Mouse (Mus musculus) CH12.LX (cell line): ENCODE data around the gene Daam1. TPM values are rescaled to one million over a fixed set of nuclear protein-coding genes. Genes with fewer than 3 reads are reported as not detected.

ENCODE experiments used
- DNase-seq: peaks from one replicate; pipeline ENCODE4 v3.0.0-alpha.2; 2013; ENCODE audit errors: extremely low read depth
- H3K27ac ChIP-seq: 2 replicates; pipeline ENCODE4 v1.5.1; 2012; ENCODE audit warnings: low read depth, mild to moderate bottlenecking, control low read depth, moderate library complexity; ENCODE audit not compliant: insufficient read depth
- H3K27me3 ChIP-seq: replicated peaks from 2 replicates; pipeline ENCODE3; 2012; ENCODE audit warnings: inconsistent platforms
- H3K36me3 ChIP-seq, 2 experiments: replicated peaks in 1 of 2; 2 replicates each; pipeline versions ENCODE3 to v1.6.1; 2012; ENCODE audit warnings: inconsistent platforms in 1 of 2, low read length in 1 of 2, mild to moderate bottlenecking in 1 of 2, mixed read lengths in 1 of 2, moderate library complexity in 1 of 2; ENCODE audit not compliant: control insufficient read depth in 1 of 2, insufficient read depth in 1 of 2
- H3K4me1 ChIP-seq, 2 experiments: 2 replicates each; pipeline ENCODE4 v1.6.1; 2012; ENCODE audit warnings: inconsistent platforms in 1 of 2, moderate library complexity in 1 of 2; ENCODE audit not compliant: insufficient read depth in 2 of 2, control insufficient read depth in 1 of 2
- H3K4me2 ChIP-seq: 2 replicates; pipeline ENCODE4 v1.6.1; 2012; ENCODE audit warnings: low read depth, mild to moderate bottlenecking, control low read depth; ENCODE audit not compliant: poor library complexity, insufficient read depth, severe bottlenecking
- H3K4me3 ChIP-seq, 3 experiments: fragments of 150-350 bp in 1 of 3; sonication (generic) in 1 of 3; replicated peaks in 1 of 3; 2 replicates each; pipeline versions ENCODE3 to v1.5.1; 2011 to 2012; ENCODE audit warnings: low read depth in 2 of 3, low read length in 2 of 3, mild to moderate bottlenecking in 2 of 3, moderate library complexity in 2 of 3, control low read depth in 1 of 3, improper control_type of control experiment in 1 of 3, inconsistent platforms in 1 of 3, mixed read lengths in 1 of 3; ENCODE audit not compliant: poor library complexity in 1 of 3
- H3K79me2 ChIP-seq: replicated peaks from 2 replicates; pipeline ENCODE4 v1.6.1; 2012; ENCODE audit warnings: mild to moderate bottlenecking, moderate library complexity; ENCODE audit not compliant: control insufficient read depth, poor library complexity, insufficient read depth, severe bottlenecking; ENCODE audit errors: extremely low read depth
- H3K9ac ChIP-seq: 2 replicates; pipeline ENCODE4 v1.6.1; 2012; ENCODE audit warnings: low read depth, mild to moderate bottlenecking, control low read depth, moderate library complexity; ENCODE audit not compliant: insufficient read depth
- H3K9me3 ChIP-seq: replicated peaks from 2 replicates; pipeline ENCODE3; 2012; ENCODE audit warnings: low read length, inconsistent platforms, mixed read lengths
- CTCF ChIP-seq, 2 experiments: IDR thresholded peaks in 1 of 2; conservative IDR thresholded peaks in 1 of 2; 2 replicates each; pipeline ENCODE4 v1.5.1; 2011 to 2012; ENCODE audit warnings: low read depth in 2 of 2, low read length in 2 of 2, improper control_type of control experiment in 1 of 2, inconsistent platforms in 1 of 2, mild to moderate bottlenecking in 1 of 2, moderate library complexity in 1 of 2
- ELF1 ChIP-seq: IDR thresholded peaks from 2 replicates; pipeline ENCODE4 v1.6.1; 2014; ENCODE audit warnings: low read depth, mild to moderate bottlenecking, inconsistent platforms, low read length, improper control_type of control experiment
- ETS1 ChIP-seq: conservative IDR thresholded peaks from 2 replicates; pipeline ENCODE4 v1.6.1; 2012; ENCODE audit warnings: low read depth, mild to moderate bottlenecking, inconsistent platforms, low read length, improper control_type of control experiment, moderate library complexity
- IRF4 ChIP-seq: IDR thresholded peaks from 2 replicates; pipeline ENCODE4 v1.6.1; 2014; ENCODE audit warnings: low read depth, mild to moderate bottlenecking, inconsistent platforms, low read length, improper control_type of control experiment
- JUN ChIP-seq: IDR thresholded peaks from 2 replicates; pipeline ENCODE4 v1.6.1; 2011; ENCODE audit warnings: low read depth, mild to moderate bottlenecking, low read length, improper control_type of control experiment, moderate library complexity; ENCODE audit not compliant: insufficient read depth
- JUND ChIP-seq: conservative IDR thresholded peaks from 2 replicates; pipeline ENCODE4 v1.6.1; 2011; ENCODE audit warnings: low read depth, low read length, improper control_type of control experiment
- MAFK ChIP-seq: IDR thresholded peaks from 2 replicates; pipeline ENCODE4 v1.6.1; 2011; ENCODE audit warnings: low read length, improper control_type of control experiment; ENCODE audit not compliant: insufficient replicate concordance
- POLR2A ChIP-seq: IDR thresholded peaks from 2 replicates; pipeline ENCODE4 v1.6.1; 2011; ENCODE audit warnings: low read depth, mild to moderate bottlenecking, improper control_type of control experiment, low read length
- POLR2AphosphoS2 ChIP-seq: IDR thresholded peaks from 2 replicates; pipeline ENCODE4 v1.6.1; 2011; ENCODE audit warnings: low read depth, low read length, improper control_type of control experiment
- RAD21 ChIP-seq: IDR thresholded peaks from 2 replicates; pipeline ENCODE4 v1.6.1; 2011; ENCODE audit warnings: low read depth, mild to moderate bottlenecking, low read length, improper control_type of control experiment, moderate library complexity
- SIN3A ChIP-seq: IDR thresholded peaks from 2 replicates; pipeline ENCODE4 v1.6.1; 2012; ENCODE audit warnings: low read length, improper control_type of control experiment, inconsistent platforms
- TCF12 ChIP-seq: IDR thresholded peaks from 2 replicates; pipeline ENCODE4 v1.6.1; 2014; ENCODE audit warnings: low read depth, mild to moderate bottlenecking, inconsistent platforms, low read length, improper control_type of control experiment
- UBTF ChIP-seq: IDR thresholded peaks from 2 replicates; pipeline ENCODE4 v1.6.1; 2012; ENCODE audit warnings: low read depth, mild to moderate bottlenecking, inconsistent platforms, low read length, improper control_type of control experiment, moderate library complexity
- USF2 ChIP-seq: conservative IDR thresholded peaks from 2 replicates; pipeline ENCODE4 v1.6.1; 2011; ENCODE audit warnings: low read depth, low read length, improper control_type of control experiment
- dilution Hi-C: fragments of 300-500 bp; cut with MboI; formaldehyde crosslinking; loops from 2 replicates; pipeline ENCODE4 v1.14.3; 2020; ENCODE audit warnings: low sequenced_read_pairs; ENCODE audit not compliant: extremely low pct_unique_long_range_greater_than_20kb, extremely low pct_ligation_motif_present
- in situ Hi-C: fragments of 300-500 bp; cut with MboI; formaldehyde crosslinking; loops from 3 replicates; pipeline ENCODE4 v1.14.3; 2019; ENCODE audit warnings: low sequenced_read_pairs, low pct_ligation_motif_present, low pct_unique_long_range_greater_than_20kb, mixed read lengths
- polyA plus RNA-seq: library from polyadenylated mRNA; unstranded; fragments of >175 nt; gene quantifications from 2 replicates; pipeline ENCODE4 v1.2.1, GENCODE M21; 2012; ENCODE audit warnings: low read depth; ENCODE audit not compliant: insufficient read length
- total RNA-seq, 2 experiments: library from RNA; depleted of rRNA; stranded (reverse); fragments of 300-350 nt in 1 of 2; fragments of >200 nt in 1 of 2; gene quantifications; 2 replicates each; pipeline ENCODE4 v1.2.3; 2012 to 2014

The Daam1 gene
- total and polyA plus RNA-seq, 3 experiments, result 10.7 to 27.9 (median 23.6) TPM

DNA sequence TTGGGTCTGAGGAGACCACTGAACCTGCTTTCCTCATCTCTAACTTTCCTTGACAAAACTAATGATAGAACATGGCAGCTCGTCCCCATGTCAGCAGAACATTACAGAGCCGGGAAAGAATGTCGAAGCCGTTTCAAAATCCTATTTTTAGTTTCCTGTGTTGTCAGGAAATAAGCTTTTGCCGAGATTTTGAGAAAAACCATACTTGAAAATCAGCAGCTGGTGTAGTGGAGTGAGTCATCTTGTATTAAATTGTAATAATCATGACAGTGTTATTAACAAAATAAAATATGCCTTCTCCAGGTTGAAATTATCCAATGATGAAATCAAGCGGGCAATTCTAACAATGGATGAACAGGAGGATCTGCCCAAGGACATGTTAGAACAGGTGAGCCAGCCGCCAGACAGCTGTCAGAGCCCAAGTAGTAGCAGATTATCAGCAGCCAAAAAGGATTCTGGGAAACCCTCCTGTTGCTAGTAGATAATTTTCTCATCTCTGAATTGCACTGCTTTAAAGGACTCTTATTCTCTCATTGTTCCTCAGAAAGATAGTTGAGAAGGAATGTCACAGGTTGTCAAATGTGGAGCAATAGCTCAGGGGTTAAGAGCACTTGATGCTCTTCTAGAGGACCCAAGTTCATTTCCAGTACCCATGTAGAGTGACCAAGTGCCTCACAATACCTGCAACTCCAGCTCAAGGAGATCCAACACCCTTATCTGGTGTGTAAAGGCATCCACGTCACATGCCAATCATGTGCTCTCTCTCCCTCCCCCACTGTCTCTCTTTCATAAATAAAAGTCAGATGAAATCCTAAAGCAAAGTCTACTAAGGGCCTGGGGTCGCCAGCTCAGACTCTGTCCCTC, 140.1 kb downstream of the Daam1 start:
- in situ Hi-C loops, result loop anchor here (10.0 kb wide), 1 partner anchor 146 kb away; no protein-coding TSS in a partner anchor
- Histone ChIP-seq H3K27ac (no peak overlapping the region), H3K9me3 (no peaks in the 10 kb centered on the region), H3K4me1 (peaks cover 0 to 50% of the 10 kb centered on the region in 2 experiments; a peak in 2 of 4 replicates), H3K79me2 (no peaks in the 10 kb centered on the region), H3K4me2 (no peak overlapping the region), H3K9ac (no peak overlapping the region), H3K27me3 (no peaks in the 10 kb centered on the region), H3K36me3 (peaks cover 23 to 74% of the 10 kb centered on the region in 2 experiments), H3K4me3 (no peak overlapping the region)
- no peak for DNase-seq
- dilution Hi-C loops, result no loop called here
- TF ChIP-seq TCF12 (no peak), JUND (no peak), ETS1 (no peak), MAFK (no peak), SIN3A (no peak), ELF1 (no peak), USF2 (no peak), POLR2AphosphoS2 (no peak)

DNA sequence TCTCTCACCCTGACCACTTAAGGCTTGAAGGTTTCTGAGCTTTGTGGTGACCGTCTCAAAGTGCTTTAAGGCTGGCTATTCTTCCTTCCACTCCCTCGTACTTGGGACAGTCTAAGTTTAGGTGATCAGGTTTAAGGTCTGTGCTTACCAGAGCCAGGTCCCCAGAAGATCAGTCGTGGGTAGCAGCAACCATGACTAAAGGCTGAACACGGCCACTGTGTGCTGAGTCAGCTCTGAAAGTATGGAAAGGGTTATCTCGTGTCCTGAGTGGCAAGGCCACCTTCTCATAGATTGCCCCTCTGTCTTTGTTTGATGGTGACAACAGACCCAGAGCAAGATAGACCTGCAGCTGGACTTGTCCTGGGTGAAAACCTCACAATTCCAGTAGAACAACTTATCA, 141.2 kb downstream of the Daam1 start:
- no peak overlapping the region for H3K4me2 ChIP-seq
- DNase-seq, result no peak
- no peak overlapping the region for H3K4me3 ChIP-seq
- TF ChIP-seq JUN (no peak), CTCF (conservative IDR thresholded peaks at IDR 0.05 in 1 of 2, IDR thresholded peaks at IDR 0.05 in 1 of 2; ENCODE audit: low read depth in 2 of 2, low read length in 2 of 2) (no peak), MAFK (0 out of 2 replicates have a peak, but pooled peaks have one; percentile 18)
- peaks cover 30 to 85% of the 10 kb centered on the region in 2 experiments for H3K36me3 ChIP-seq
- no peaks in the 10 kb centered on the region for H3K79me2 ChIP-seq
- no peaks in the 10 kb centered on the region for H3K9me3 ChIP-seq
- no peaks in the 10 kb centered on the region for H3K27me3 ChIP-seq
- no peak overlapping the region for H3K27ac ChIP-seq
- dilution Hi-C loops, result no loop called here
- in situ Hi-C loops, result loop anchor here (10.0 kb wide), 1 partner anchor 147 kb away; no protein-coding TSS in a partner anchor
- no peak overlapping the region for H3K9ac ChIP-seq
- H3K4me1 ChIP-seq, result peaks cover 2 to 61% of the 10 kb centered on the region in 2 experiments

DNA sequence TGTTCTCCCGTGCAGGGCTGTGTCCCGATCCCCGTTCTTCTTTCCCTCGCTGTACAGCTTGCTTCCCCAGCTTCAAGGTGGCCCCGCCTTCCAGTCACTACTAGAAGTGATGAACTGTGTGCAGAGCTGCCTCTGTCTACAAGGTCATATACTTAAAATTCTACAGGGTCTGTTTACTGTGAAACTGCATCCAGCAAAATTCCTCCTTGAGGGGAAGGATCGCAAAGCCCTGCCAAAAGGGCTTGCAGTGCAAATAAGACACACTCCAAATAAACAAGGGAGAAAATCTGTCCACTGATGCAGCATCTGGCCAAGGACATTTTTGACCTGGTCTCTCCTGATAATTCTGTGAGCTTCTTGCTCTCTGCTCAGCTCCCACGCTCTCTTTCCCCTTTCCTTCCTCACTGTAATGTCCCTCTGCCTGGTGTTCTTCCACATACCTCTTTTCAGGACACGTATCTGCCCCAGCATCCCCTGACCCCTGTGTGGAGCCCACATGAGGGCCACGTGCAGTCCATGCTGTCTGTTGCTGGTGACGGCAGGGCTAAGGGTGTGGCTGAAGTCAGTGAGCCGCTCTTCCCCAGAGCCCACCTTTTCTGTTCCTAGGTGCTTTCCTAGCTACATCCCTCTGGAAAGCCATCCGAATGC, 141.9 kb downstream of the Daam1 start:
- Histone ChIP-seq H3K4me1 (peaks cover 6 to 66% of the 10 kb centered on the region in 2 experiments), H3K9me3 (no peaks in the 10 kb centered on the region), H3K4me2 (no peak overlapping the region), H3K36me3 (peaks cover 35 to 89% of the 10 kb centered on the region in 2 experiments), H3K79me2 (no peaks in the 10 kb centered on the region), H3K4me3 (no peak overlapping the region), H3K27ac (no peak overlapping the region), H3K9ac (no peak overlapping the region), H3K27me3 (no peaks in the 10 kb centered on the region)
- dilution Hi-C loops (no loop called here), in situ Hi-C loops (loop anchor here (10.0 kb wide), 1 partner anchor 148 kb away; no protein-coding TSS in a partner anchor)
- TF ChIP-seq RAD21 (no peak), IRF4 (no peak), UBTF (no peak), JUND (no peak), POLR2A (no peak)
- no peak for DNase-seq
